Mouse (Mus musculus) stomach, postnatal 0 days (tissue): ENCODE measurements around the gene Apobec3.

Experiments used
- CTCF ChIP-seq: IDR thresholded peaks from 2 replicates; pipeline ENCODE4 v1.5.1; 2016; ENCODE audit warnings: antibody characterized with exemption, low read depth, mild to moderate bottlenecking, moderate library complexity
- EP300 ChIP-seq: optimal IDR thresholded peaks from 2 replicates; pipeline ENCODE3; 2016; ENCODE audit warnings: antibody characterized with exemption

- no peak for TF ChIP-seq CTCF
- TF ChIP-seq EP300 = no peak
Observed at GRCm38 (mm10) chr15:79875261-79875995, 16.0 kb upstream of the Apobec3 start.
